Mouse (Mus musculus): ENCODE measurements at regions not wholly inside any gene's neighbourhood (a gene's known extent, or its start where the extent isn't known, plus 50 kb on each side); places are given as distances from the start of the nearest gene placed in this dataset.

DNA sequence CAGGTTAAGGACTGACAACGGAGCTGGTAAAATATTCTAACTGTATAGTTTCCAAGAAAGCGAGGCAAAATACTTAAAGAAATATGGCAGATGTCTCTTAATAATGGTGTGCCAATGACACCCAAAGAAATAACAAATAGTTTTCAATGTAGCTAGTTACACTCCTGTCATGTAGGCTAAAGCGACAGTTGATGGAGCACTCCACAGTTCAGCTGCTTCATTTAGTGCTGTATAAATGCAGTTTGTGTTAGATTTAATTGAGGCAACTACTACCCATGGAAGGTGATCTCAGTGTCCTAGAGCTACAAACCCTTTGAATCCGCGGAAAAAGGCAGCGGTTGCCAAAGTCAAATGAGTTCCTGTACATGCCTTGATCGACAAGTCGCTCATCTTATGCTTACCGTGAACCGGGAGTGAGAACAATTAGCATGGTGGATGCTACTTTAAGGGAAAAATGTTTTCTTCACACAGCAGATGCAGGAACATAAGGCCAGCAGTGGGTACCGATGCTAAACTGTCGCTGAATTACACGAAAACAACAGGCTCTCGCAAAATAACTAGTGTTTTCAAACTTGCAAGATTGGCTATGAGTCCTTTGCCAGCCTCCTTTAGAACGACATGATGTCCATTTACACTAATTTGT, 961.4 kb downstream of the Mat2b start:
- DNase-seq (ENCODE audit: low read depth, low spot score) = no peak

DNA sequence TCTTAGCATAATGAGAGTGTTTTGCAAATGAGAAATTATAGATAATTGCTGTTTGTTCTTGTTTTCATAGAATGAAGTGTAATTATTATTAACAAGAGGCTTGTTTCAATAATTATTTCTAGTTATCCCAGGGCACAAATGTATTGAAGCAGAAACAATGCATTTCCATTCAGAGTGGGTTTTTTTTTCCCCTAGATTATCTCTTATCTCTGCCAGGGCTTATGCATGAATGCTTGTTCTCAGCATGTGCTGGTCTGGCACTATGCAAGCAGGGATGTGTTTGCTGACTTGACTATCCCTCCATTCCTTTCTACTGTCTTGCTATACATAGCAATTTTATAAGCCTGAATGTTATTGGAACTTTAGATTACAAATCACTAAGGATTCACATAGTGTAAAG, 971.4 kb downstream of the Mat2b start:
- no peak for DNase-seq (ENCODE audit: low read depth, low spot score)

DNA sequence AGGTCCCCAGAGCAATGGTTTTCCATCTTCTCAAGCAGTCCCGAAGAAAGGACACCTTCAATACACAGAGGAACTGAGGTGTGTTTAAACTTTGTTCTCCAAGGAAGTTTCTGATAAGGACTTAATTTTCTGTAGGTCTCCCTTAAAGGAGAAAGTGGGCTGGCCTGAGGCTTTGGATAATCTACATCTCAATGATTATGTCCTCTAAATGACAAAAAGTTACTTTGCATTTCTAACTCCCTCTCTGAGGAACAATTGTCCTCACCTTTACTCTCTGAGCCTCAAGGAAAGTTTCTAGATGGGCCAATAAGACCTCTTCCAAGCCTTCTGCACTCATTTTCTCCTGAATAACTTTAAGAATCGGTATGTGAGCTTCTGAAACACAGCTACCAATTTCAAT, 1016.5 kb downstream of the Mat2b start:
- no peak for DNase-seq (ENCODE audit: low read depth, low spot score)

DNA sequence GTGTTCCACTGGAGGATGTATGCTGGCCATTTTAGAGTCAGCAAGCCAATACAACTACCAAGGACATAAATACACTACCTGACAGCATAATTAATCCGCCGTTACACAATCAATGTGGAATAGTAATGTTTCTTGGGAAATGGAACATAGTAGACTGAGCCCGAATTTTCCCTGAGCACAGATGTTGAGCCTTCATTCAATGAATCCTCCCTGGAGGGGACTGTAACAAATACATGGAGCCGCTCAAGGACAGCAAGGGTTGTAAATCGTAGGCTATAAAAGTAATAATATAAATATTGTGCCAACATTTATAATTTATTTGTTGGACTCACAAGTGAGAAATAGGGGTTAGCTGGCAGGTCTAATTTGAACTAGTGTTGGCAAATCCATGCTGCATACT, 1041.4 kb downstream of the Mat2b start:
- no peak for DNase-seq (ENCODE audit: low read depth, low spot score)

DNA sequence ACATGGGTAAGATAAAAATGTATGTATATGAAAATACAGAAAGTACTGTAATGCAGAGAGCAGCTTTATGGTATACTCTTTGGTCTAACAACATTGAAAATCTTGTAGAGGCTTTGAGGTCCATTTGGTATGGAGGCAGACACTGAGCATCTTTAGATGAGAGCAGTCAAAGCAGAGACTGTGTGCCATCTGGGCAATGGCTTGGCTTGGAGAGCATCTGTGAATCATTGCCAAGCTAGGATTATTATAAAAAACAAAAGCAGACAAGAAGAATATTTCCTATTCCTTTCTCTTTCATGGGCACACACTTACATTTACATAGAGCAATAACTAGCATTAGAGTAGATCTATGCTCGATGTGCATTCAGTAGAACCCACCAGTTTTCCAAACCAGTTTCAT, 1075.6 kb downstream of the Mat2b start:
- DNase-seq (ENCODE audit: low read depth, low spot score) = no peak

DNA sequence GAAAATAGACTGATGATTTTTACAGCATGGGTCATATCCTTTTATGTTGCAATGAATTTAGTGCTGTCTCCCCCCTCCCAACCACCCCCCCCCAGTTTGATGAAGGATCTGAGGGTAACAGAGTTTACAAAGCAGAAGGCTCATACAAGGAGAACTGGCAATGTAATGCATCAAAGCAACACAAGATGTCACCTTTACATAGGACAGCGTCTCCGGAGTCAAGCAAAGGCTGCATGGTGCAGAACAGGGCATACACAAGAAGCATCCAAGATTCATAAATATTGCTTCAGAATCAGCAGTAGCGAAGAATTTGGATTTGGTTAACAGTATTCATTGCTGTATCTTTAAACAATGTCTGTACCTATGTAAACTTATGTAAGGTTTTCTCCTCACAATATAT, 1079.2 kb downstream of the Mat2b start:
- DNase-seq (ENCODE audit: low read depth, low spot score) = no peak

DNA sequence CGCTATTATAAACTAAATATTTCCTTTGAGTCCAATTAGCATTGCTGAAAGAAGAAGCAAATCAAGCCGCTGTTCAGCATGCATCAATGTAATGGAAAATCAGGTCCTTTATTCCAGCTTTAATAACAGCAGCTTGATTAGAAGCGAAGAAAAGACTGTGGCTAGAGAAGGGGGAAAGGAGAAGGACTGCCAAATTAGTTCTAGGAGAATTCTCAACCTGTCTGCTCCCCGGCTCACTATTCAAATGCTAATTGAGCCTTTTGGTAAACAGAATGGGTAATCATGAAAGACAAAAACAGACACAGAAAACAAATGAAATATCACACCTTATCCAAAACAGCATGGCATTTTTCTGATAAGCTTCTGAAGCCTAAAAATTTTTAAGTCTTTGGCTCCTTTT, 1098.5 kb downstream of the Mat2b start:
- DNase-seq (ENCODE audit: low read depth, low spot score) = no peak

DNA sequence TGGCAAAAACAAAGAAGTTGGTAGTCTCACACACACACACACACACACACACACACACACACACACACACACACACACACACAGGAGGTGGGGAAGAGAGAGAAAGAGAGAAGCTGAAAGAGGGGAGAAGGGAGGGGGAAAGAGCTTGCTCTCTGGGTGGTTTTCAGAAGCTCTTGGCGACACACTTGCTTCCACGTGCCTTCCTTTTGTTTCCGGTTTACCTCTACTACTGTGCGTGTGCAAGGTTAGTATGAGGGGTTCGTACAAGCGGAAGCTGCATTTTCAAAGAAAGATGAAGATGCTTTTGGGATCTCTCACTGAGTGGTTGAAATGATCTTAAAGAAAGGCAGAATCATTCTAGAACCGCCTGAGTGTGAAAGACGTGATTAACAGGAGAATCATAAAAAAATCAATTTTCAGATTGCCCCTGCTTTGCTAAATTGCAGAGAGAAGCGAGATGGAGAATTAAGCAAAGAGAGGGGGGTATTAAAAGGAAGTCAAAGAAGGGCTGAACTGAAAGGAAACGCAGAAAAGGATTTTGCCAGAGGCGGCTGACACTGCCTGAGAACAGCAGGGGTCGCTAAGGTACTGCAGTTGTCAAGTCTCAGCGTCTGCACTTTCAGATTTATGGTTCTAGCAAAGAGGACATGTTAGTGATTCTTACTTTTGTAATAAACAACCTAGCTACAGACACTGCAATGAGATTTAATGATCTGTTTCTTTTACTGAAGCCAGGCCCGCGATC, 1106.2 kb downstream of the Mat2b start:
- DNase-seq (ENCODE audit: low read depth, low spot score) = peak; percentile 77

DNA sequence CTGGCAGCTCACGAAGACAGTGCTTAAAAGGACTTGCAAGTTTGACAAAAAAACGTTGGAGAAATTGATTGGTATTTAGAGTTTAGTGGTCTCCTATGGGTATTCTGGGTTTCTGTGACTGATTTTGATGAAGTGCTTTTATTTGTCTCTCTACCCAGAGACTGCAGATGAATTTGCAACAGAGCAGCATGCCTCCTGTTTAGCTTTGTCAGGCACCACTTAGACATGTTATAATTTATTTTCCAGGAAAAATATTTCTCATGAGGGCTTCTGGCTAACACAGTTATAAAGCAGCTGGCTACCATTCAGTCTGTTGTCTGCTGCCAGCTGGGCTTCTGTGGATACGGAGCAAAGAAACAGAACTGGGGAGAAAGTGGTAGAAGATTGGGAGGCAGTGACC, 1136.7 kb downstream of the Mat2b start:
- peak; percentile 7 for DNase-seq (ENCODE audit: low read depth, low spot score)

DNA sequence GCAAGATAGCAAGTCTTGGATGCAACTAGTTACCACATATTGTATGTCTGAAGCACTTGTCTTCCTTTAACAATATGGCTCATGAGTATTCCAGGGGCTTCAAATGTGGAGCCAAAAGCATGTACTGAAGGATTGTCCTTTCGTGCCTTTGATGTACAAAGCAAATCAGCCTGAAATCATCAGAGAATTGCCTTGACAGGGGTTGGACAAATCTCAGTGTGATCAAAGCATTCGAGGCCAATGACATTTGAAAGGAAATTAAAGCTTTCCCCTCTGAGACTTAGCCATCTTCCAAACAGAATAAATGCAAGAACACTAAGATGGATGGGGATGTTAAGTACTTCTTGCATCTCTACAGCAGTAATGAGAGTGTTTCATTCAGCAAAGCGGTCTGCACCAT, 1144.9 kb downstream of the Mat2b start:
- no peak for DNase-seq (ENCODE audit: low read depth, low spot score)

DNA sequence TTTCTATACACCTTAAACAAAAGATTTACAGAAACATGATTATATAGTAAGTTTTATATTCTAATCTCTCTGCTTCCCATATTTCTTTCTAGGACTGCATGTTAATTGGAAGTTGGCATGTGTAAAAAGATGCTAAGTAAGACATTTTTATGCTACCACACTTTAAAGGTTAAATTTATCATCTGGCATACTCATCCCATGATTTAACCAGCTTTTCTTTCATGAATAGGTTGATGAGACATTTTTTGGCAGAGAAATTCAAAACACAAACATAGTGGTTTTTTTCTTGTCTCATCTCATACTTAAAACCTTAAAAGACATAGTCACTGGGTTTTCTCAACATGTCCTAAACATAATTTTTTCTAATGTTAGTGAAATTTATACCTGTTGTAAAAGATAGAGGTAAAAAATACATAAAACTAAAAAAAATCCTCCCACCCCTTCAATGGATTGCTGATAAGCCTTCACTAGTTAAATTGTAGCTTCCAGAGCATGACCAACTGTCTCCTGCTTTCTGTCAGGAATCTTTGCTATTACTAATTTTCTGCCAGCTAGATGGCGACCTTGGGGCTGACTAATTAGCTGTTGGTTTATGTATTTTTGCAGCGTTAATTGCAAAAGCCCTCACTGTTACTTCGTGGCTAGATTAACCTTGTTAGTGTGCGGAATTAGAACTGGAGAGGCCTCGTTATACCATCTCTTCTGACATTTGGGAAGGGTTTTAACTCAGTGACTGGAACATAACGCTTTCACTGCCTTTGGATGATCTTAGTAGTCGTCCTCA, 1169.9 kb downstream of the Mat2b start:
- DNase-seq (ENCODE audit: low read depth, low spot score) = no peak

DNA sequence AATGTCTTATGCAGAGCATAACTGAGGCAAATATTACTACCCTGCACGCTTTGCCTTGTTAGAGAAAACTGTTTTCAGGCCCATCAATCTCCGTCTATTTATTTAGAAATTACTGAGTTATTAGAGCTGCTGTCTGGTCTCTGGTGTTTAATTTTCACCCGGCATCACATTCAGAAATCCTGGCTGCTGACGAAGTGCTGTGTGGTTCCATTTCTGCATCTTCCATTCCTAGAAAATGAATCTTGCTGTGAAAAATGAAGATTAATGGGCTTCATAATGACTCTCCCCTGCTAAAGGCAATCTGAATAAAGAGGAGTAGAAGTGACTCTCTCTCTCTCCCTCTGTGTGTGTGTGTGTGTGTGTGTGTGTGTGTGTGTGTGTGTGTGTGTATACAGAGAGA, 1199.8 kb downstream of the Mat2b start:
- DNase-seq (ENCODE audit: low read depth, low spot score) = no peak

DNA sequence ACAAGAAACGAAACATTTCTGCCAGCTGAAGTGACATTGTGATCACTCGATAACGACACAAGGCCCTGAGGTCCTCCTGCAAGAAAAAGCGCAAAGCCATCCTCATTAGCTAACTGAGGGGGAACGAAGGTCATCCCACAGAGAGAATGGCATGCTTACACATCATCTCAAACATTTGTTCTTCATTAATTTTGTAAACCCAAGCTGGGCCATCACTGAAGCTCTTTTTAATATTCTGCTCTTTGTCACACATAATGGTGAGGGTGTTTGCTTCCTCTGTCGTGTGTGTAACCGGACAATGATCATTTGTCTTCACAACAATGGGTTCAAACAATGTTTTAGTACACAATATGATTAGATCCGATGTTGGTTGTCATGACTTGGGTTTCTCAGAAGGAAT, 1217.9 kb downstream of the Mat2b start:
- no peak for DNase-seq (ENCODE audit: low read depth, low spot score)

DNA sequence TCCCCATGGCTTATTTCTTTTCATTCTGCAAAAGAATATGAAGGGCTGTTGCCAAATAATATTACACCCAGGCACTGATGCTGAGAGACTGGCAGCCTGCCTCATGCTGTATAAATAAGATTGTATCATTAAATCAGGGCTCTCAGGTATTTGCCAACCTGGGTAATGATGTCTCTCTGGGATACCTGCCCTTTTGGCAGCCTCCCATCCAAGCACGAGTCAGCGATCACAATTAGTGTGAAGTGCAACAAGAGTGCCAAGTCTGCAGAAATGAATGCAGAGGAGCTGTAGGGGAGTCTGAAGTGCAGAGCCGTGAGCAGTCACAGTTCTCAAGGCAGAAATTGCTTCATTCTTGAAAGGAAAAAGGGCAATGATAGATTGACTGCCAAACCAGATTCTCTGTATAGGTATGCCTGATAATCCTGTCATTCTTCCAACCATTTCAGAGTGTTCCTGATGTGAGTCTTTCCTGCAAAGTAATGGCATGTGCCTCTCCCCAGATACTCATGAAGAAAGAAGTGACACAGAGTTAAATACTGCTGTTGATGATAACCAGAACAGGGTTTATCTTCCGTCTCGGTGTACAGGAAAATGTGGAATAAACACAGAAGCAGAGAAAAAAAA, 1241.6 kb downstream of the Mat2b start:
- DNase-seq (ENCODE audit: low read depth, low spot score) = no peak

DNA sequence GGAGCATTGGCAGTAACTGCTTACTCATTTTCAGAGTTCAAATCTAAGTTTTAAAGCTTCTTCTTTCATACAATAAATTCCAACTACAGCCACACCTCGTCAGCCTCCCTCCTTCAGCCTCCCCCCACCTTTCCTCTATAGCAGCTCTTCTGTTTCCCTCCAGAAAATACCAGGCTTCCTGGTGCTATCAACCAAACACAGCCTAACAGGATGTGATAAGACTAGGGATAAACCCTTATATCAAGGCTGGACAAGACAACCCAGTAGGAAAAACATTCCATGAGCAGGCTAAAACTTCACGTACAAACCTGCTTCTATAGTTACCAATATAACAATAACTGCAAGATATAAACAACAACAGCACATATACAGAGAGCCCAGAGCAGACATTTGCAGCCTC, 1248.6 kb downstream of the Mat2b start:
- no peak for DNase-seq (ENCODE audit: low read depth, low spot score)

DNA sequence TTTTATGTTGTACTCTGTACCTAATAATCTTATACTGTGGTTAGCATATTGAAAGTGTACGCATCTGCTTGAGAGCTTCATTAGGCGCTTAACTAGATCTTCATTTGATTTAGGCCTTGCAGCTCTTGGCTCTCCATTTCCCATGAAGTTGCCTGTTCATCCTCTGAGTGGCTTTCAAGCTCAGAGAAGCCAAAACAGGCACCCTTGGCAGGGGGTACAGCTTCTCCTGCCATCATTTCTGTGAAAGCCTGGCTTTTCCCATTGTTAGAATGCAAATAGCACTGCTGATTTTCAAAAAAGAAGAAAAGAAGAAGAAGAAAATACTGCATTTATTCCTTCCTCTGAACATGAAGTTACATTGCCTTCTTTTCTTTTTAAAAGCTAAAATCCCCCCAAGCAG, 1283.3 kb downstream of the Mat2b start:
- DNase-seq (ENCODE audit: low read depth, low spot score) = no peak

DNA sequence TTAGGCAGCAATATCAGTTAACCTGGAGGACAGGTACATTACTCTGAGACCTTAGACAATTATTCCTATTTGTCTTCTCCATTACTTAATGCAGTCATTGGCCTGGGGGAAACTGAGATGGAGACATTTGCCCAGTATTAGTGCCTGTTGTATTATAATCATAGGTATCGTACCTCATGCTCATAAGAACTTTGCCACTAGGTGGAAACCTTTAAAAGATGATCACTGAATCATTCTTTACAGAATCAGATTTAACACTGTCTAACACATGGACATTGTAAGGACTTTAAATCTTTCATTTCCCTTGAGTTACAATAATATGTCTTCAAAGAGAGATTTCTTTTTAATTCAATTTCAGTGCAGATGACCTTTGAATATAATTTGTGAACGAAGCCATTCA, 1283.8 kb downstream of the Mat2b start:
- no peak for DNase-seq (ENCODE audit: low read depth, low spot score)

DNA sequence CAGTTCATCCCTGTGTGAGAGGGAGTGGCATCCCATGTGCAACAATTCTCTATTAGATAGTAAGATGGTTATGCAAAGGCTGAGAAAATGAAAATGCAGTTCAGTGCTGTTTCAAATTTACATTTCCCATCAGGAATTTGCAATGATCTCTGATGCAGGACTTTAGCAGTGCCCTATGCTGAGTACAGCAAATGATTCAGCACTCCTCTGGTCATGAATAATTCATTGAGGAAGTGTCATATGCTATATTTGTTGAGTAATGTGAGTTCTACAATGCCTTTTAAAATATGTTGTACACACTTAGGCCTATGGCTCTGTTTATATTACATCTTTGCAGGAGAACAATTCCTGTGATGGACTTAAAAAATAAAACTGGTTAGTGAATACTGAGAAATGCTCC, 1330.2 kb downstream of the Mat2b start:
- DNase-seq (ENCODE audit: low read depth, low spot score) = no peak

DNA sequence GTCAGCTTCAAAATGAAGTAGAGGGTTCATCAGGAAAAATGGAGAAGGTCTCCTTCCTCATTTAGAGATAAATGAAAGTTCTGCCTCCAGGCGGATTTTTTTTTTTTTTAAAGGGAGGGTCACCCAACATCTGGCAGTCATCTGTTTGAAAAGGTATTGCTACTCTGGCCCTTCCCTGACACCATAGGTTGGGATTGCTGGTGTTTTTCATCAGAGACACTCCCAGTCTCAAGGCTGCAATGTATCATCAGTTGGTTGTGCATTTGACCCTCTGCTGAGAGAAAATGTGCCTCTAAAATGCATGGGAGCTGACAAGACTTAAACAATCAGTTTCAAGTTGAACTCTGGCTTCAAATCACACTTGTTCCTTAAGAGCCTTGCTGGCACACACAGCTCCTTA, 1344.4 kb downstream of the Mat2b start:
- DNase-seq (ENCODE audit: low read depth, low spot score) = peak; percentile 54

All from mesoderm, embryonic 11.5 days (tissue).